Mouse (Mus musculus) liver, adult 2 months (tissue): ENCODE data around the gene Tcte2.

ENCODE experiments used
- CTCF ChIP-seq: fragments of 200-500 bp; IDR thresholded peaks from 2 replicates; pipeline ENCODE4 v1.5.1; 2011; ENCODE audit warnings: low read depth, low read length, control low read depth
- POLR2A ChIP-seq: fragments of 200-500 bp; IDR thresholded peaks from 2 replicates; pipeline ENCODE4 v1.6.1; 2011; ENCODE audit warnings: low read length, control low read depth; ENCODE audit not compliant: insufficient read depth; ENCODE audit errors: extremely low read depth

GRCm38 (mm10) chr17:13684256-13684655, 77.4 kb downstream of the Tcte2 start:
- TF ChIP-seq CTCF = no peak
- TF ChIP-seq POLR2A = no peak
